Mouse (Mus musculus) ES-E14 (cell line): Measurements from ENCODE around the gene Jmjd8.

Source experiments
- CHD2 ChIP-seq: IDR thresholded peaks from 2 replicates; pipeline ENCODE4 v1.6.1; 2014; ENCODE audit warnings: mild to moderate bottlenecking, low read depth, low read length, inconsistent platforms
- HCFC1 ChIP-seq: IDR thresholded peaks from 2 replicates; pipeline ENCODE4 v1.6.1; 2012; ENCODE audit warnings: low read length, inconsistent platforms, borderline replicate concordance; ENCODE audit not compliant: insufficient read depth
- ZC3H11A ChIP-seq: IDR thresholded peaks from 2 replicates; pipeline ENCODE4 v1.6.1; 2012; ENCODE audit warnings: low read depth, mild to moderate bottlenecking, inconsistent platforms, low read length, borderline replicate concordance

- TF ChIP-seq CHD2: no peak
- no peak for TF ChIP-seq ZC3H11A
- TF ChIP-seq HCFC1: no peak
These were observed 45.6 kb downstream of the Jmjd8 start for GRCm38 (mm10) chr17:25874148-25874720.
